Mouse (Mus musculus) brain, embryonic 14.5 days (tissue): ENCODE measurements around the gene Mrpl22. TPM values are rescaled to one million over a fixed set of nuclear protein-coding genes. Genes with fewer than 3 reads are reported as not detected.
A peak's percentile ranks its signal among the peaks of the same experiment; 100 is the strongest.
"Not testable (repeated sequence)": the region's sequence is repeated elsewhere in the genome, so short reads cannot be mapped to it uniquely, and the experiment has no call there.

ENCODE experiments used
- DNase-seq: peaks from one replicate; pipeline ENCODE4 v3.0.0-alpha.2; 2011; ENCODE audit warnings: low read depth
- CTCF ChIP-seq: fragments of 200-500 bp; IDR thresholded peaks from 2 replicates; pipeline ENCODE4 v1.5.1; 2012; ENCODE audit warnings: inconsistent platforms, mild to moderate bottlenecking, moderate library complexity, borderline replicate concordance; ENCODE audit not compliant: insufficient read depth, insufficient read length; ENCODE audit errors: extremely low read depth
- POLR2A ChIP-seq: fragments of 200-500 bp; IDR thresholded peaks from 2 replicates; pipeline ENCODE4 v1.6.1; 2012; ENCODE audit warnings: mild to moderate bottlenecking, inconsistent platforms, borderline replicate concordance; ENCODE audit not compliant: poor library complexity, insufficient read depth, insufficient read length, severe bottlenecking; ENCODE audit errors: extremely low read depth
- polyA plus RNA-seq: library from polyadenylated mRNA; depleted of rRNA; stranded (reverse); fragments of >200 nt; gene quantifications from 2 replicates; pipeline ENCODE4 v1.2.3, GENCODE M21; 2012

Gene Mrpl22
- polyA plus RNA-seq, 1 experiment, result 56.5 TPM

- TF ChIP-seq POLR2A (no peak), CTCF (no peak)
- peak; percentile 9 for DNase-seq
Measured at GRCm38 (mm10) chr11:58146241-58146640, 25.2 kb upstream of the Mrpl22 start.

GRCm38 (mm10) chr11:58155458-58155857 is 16.0 kb upstream of the Mrpl22 start:
- no peak for TF ChIP-seq POLR2A
- TF ChIP-seq CTCF, result no peak
- no peak for DNase-seq

- DNase-seq, result no peak
- TF ChIP-seq CTCF (no peak), POLR2A (no peak)
Measured at GRCm38 (mm10) chr11:58156871-58157270, 14.6 kb upstream of the Mrpl22 start.

- DNase-seq, result no peak
- TF ChIP-seq POLR2A (no peak), CTCF (peak; percentile 17; the same call in 1 of the 2 replicates)
Measured at GRCm38 (mm10) chr11:58165072-58165471, 6.4 kb upstream of the Mrpl22 start.

GRCm38 (mm10) chr11:58167822-58168166 is 3.7 kb upstream of the Mrpl22 start:
- TF ChIP-seq POLR2A (no peak), CTCF (no peak)
- no peak for DNase-seq

GRCm38 (mm10) chr11:58168167-58168915 is 3.1 kb upstream of the Mrpl22 start, which contains the start of gene Gemin5:
Gene Gemin5 (minus strand): TSS chr11:58168539.
- TF ChIP-seq CTCF (no peak), POLR2A (peak; percentile 32; the same call in 1 of the 2 replicates)
- peak; percentile 92 for DNase-seq

- no peak for DNase-seq
- TF ChIP-seq POLR2A (no peak), CTCF (no peak)
Measured at GRCm38 (mm10) chr11:58169666-58170065, 1.8 kb upstream of the Mrpl22 start.

GRCm38 (mm10) chr11:58179563-58179962 is 8.1 kb downstream of the Mrpl22 start:
- TF ChIP-seq CTCF, result peak; percentile 78; the same call in 1 of the 2 replicates
- TF ChIP-seq POLR2A, result no peak
- DNase-seq, result peak; percentile 94

GRCm38 (mm10) chr11:58179986-58180385 is 8.5 kb downstream of the Mrpl22 start:
- DNase-seq, result not testable (repeated sequence)

GRCm38 (mm10) chr11:58180756-58181155 is 9.3 kb downstream of the Mrpl22 start:
- TF ChIP-seq CTCF, result no peak
- no peak for TF ChIP-seq POLR2A
- DNase-seq, result no peak

GRCm38 (mm10) chr11:58183579-58183978 is 12.1 kb downstream of the Mrpl22 start:
- no peak for TF ChIP-seq CTCF
- TF ChIP-seq POLR2A, result no peak
- DNase-seq, result no peak

GRCm38 (mm10) chr11:58189675-58190074 is 18.2 kb downstream of the Mrpl22 start:
- TF ChIP-seq CTCF (no peak), POLR2A (no peak)
- DNase-seq, result no peak
